Mouse (Mus musculus): ENCODE results near the gene Snrpa1.
"Not testable (repeated sequence)": the region's sequence is repeated elsewhere in the genome, so short reads cannot be mapped to it uniquely, and the experiment has no call there.

The Snrpa1 gene

GRCm38 (mm10) chr7:66058703-66059102 is at the start of gene Snrpa1:
TSS of gene Snrpa1 (plus strand) at chr7:66059003.
- no peak for DNase-seq (ENCODE audit: low spot score in 2 of 2)

GRCm38 (mm10) chr7:66010518-66010917 is 48.3 kb upstream of the Snrpa1 start:
- DNase-seq (ENCODE audit: low spot score in 2 of 2): no peak

GRCm38 (mm10) chr7:66027747-66028146 is 31.1 kb upstream of the Snrpa1 start:
- no peak for DNase-seq (ENCODE audit: low spot score in 2 of 2)

- DNase-seq (ENCODE audit: low spot score in 2 of 2): peak; percentile 8 to 27
These were observed 29.9 kb upstream of the Snrpa1 start for GRCm38 (mm10) chr7:66028766-66029512.

GRCm38 (mm10) chr7:66036809-66037208 is 22.0 kb upstream of the Snrpa1 start:
- no peak for DNase-seq (ENCODE audit: low spot score in 2 of 2)

DNA sequence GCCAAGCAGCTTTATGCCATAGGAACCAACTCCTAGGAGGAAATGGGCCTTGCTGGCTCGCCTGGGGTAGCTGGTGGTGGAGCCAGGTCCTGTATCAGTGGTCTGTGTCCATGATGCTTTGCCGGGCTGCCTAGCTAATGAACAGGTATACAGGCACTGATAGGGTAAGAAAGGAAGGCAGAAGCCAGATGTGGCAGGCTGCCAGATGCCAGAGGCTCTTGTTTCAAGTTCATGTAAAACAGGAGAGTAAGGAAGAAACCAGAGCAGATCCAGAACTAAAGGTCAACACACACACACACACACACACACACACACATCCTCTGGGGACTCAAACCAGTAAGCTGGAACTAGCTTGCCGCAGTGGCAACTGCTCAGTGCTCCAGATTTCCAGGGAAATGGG is 20.5 kb upstream of the Snrpa1 start:
- no peak for DNase-seq (ENCODE audit: low spot score in 2 of 2)

DNA sequence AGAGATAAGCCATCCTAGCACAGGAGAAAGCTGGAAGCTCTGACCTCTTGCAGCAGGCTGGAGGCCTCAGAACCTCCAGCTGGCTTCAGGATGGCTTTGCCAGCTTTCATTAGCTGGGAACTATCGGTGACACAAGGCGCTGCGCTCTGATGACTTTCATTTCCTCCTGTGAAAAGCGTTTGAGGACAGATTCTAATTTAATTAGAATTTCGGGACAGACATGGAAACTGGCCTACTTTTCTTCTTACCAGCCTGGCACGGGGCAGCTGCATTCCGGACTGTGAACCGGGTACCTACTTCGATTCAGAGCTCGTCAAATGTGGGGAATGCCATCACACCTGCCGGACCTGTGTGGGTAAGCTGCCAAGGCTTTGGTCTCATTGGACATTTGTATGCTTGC is 20.1 kb upstream of the Snrpa1 start:
- no peak for DNase-seq (ENCODE audit: low spot score in 2 of 2)

- DNase-seq (ENCODE audit: low spot score in 2 of 2): no peak
These were observed 18.6 kb upstream of the Snrpa1 start for GRCm38 (mm10) chr7:66040026-66040814.

GRCm38 (mm10) chr7:66043552-66044459 is 15.0 kb upstream of the Snrpa1 start, which contains the start of gene Gm45213:
TSS of gene Gm45213 (plus strand) at chr7:66043602.
- DNase-seq (ENCODE audit: low spot score in 2 of 2): no peak

- no peak for DNase-seq (ENCODE audit: low spot score in 2 of 2)
These were observed 14.2 kb upstream of the Snrpa1 start for GRCm38 (mm10) chr7:66044617-66045016.

DNA sequence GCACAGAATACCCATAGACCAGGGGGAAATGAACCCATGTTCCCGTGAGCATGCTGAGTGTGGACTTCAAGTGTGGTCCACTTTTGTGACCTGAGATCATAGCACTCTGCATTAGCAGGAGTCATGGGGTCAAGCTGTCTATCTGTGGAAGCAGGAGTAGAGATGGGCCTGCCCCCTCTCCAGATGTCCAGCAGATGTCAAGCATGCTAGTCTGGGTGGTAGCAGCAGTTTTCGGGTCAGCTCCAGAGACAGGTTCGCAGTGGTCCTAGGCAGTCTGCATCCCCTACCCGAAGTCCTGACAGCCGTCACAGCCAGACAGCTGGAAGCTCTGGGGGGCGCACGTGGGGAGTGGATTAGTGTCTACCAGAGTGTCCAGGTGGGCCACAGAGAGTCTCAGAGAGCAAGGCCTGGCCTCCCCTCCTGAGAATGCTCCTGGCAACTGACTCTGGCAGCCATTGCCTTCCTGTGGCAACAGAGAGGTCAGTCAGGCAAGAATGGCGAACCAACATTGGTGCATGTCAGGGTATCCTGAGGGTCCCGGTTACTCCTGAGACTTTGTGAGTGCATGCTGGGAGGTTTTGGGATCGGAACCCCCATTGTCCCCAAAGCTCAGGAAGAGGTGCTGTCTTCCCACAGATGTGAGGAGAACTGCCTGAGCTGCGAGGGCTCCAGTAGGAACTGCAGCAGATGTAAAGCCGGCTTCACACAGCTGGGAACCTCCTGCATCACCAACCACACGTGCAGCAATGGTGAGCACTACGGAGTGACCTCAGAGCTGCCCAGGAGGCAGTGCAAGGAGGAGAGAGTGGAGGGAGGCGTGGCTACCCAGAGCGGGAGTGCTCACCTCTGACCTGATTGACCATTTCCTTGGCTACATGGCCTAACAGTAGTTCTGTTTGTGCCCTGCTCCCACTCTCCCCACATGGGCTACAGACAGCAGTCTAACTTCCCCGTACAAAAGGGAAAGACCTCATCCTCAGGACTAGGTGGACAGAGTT is 11.6 kb upstream of the Snrpa1 start:
- DNase-seq (ENCODE audit: low spot score in 2 of 2): no peak

GRCm38 (mm10) chr7:66047975-66048374 is 10.8 kb upstream of the Snrpa1 start:
- no peak for DNase-seq (ENCODE audit: low spot score in 2 of 2)

GRCm38 (mm10) chr7:66048446-66049230 is 10.2 kb upstream of the Snrpa1 start:
- no peak for DNase-seq (ENCODE audit: low spot score in 2 of 2)

GRCm38 (mm10) chr7:66053946-66054483 is 4.8 kb upstream of the Snrpa1 start:
- DNase-seq (ENCODE audit: low spot score in 2 of 2): no peak

DNA sequence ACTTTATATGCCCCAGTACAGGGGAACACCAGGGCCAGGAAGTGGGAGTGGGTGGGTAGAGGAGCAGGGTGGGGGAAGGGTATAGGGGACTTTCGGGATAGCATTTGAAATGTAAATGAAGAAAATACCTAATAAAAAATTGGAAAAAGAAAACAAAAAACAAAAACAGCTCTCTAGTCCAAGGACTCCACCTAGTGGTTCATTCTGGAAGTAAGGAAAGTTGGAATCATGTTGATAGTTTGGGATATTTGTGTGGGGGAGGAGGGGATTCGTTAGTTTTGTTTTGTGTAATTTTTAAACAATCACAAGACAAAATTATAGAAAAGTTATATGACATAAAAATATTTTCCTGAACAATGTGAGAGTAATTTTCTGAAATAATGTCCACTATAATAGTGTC is 3.4 kb upstream of the Snrpa1 start:
- not testable (repeated sequence) for DNase-seq (ENCODE audit: low spot score in 2 of 2)

DNA sequence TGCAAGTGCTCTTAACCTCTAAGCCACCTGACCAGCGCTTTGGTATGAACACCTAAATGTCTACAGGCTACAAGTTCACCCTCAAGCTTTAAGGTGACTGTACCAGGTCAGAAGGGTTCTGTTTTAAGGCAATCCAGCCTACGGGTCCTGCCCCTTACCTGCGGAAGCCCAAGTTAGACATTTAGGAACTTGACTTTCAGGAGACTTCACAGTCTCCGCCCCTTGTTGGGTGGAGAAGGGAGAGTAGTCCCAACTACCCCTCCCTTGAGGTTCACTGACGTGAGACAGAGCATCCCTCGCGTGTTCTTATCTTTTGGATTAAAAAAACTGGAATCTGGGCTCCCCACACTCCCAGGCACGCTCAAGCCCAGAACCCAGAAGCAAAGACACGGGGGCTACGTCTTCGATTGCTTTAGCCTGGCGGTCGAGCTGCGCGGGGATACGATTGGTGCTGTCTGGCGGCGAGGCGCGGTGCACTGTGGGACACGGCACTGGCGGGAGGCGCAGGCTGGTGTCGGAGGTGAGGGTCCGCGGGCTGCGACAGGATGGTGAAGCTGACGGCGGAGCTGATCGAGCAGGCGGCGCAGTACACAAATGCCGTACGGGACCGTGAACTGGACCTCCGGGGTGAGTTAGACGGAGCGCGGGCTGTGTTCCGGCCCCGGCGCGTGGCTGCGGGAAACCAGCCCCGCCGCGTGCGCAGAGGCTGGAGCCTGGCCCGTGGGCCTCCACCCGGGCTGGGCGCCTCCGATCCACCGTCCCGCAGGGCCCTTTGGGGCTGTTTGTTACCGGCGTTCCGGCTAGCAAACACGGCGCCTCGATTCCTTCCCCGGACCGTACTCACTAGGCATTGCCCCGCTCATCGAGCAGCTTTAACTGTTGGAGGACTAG is 1.5 kb downstream of the Snrpa1 start:
- peak; percentile 86 to 88 for DNase-seq (ENCODE audit: low spot score in 2 of 2)

GRCm38 (mm10) chr7:66061057-66061456 is 2.3 kb downstream of the Snrpa1 start:
- DNase-seq (ENCODE audit: low spot score in 2 of 2): no peak

GRCm38 (mm10) chr7:66076411-66076810 is 17.6 kb downstream of the Snrpa1 start:
- DNase-seq (ENCODE audit: low spot score in 2 of 2): no peak
